Mouse (Mus musculus): ENCODE data around the gene Mid1. TPM values are rescaled to one million over a fixed set of nuclear protein-coding genes. Genes with fewer than 3 reads are reported as not detected.

Gene Mid1
- 16.0 and 16.8 TPM in 2 replicates for polyA plus RNA-seq (2016; fragmentation: Nextera tagmentation; extraction: Ambion mirVana)

DNA sequence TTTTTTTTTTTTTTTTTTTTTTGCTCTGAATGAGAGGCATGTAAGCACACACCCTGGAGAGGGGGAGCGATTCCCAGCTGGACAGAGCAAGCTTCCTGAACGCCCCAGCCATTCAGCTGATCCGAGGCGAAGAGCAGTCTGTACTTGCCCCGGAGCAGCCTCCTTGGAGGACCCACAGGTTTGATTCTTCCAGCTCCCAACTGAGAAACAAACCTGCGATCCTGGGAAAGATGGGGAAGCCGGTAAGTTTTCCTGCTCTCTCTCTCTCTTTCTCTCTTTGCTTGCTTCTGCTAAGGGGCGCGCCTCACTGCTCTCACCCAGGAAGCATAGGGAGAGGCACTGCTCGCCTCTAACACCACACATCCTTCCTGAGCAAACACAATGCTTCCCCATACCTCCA, at the start of gene Mid1:
Gene Mid1, plus strand, starts transcription at position 69 of the 400 bp plus-strand sequence.
- Histone ChIP-seq H3K36me3 (no peaks in the 10 kb centered on the region), H3K9me3 (no peaks in the 10 kb centered on the region), H3K27me3 (ENCODE audit: insufficient read depth, poor library complexity, severe bottlenecking) (peaks cover 50% of the 10 kb centered on the region), H3K4me3 (peak within 1 kb of the TSS; percentile 43), H3K27ac (peak within 1 kb of the TSS; percentile 73), H3K4me1 (replicated peaks) (no peaks in the 10 kb centered on the region)
- DNase-seq (ENCODE audit: low spot score): peak; percentile 16
- WGBS: 21% methylated on average over 10 of the region's 10 CpGs

- H3K27ac ChIP-seq: no peak overlapping the region
- no peak overlapping the region for H3K4me3 ChIP-seq
- no peaks in the 10 kb centered on the region for H3K36me3 ChIP-seq
- no peaks in the 10 kb centered on the region for H3K9me3 ChIP-seq
- H3K27me3 ChIP-seq (ENCODE audit: insufficient read depth, poor library complexity, severe bottlenecking): peaks cover 77% of the 10 kb centered on the region
- H3K4me1 ChIP-seq (replicated peaks): no peaks in the 10 kb centered on the region
- no peak for DNase-seq (ENCODE audit: low spot score)
Measured at GRCm38 (mm10) chrX:169673056-169673455, 11.9 kb upstream of the Mid1 start.

GRCm38 (mm10) chrX:169676313-169676712, 8.7 kb upstream of the Mid1 start:
- no peak for DNase-seq (ENCODE audit: low spot score)
- H3K9me3 ChIP-seq: no peaks in the 10 kb centered on the region
- no peaks in the 10 kb centered on the region for H3K4me1 ChIP-seq (replicated peaks)
- WGBS: 81% methylated on average over 4 of the region's 4 CpGs
- no peak overlapping the region for H3K27ac ChIP-seq
- H3K36me3 ChIP-seq: no peaks in the 10 kb centered on the region
- peaks cover 61% of the 10 kb centered on the region for H3K27me3 ChIP-seq (ENCODE audit: insufficient read depth, poor library complexity, severe bottlenecking)
- no peak overlapping the region for H3K4me3 ChIP-seq

- H3K4me1 ChIP-seq (replicated peaks): no peaks in the 10 kb centered on the region
- peaks cover 56% of the 10 kb centered on the region for H3K27me3 ChIP-seq (ENCODE audit: insufficient read depth, poor library complexity, severe bottlenecking)
- DNase-seq (ENCODE audit: low spot score): no peak
- no peaks in the 10 kb centered on the region for H3K36me3 ChIP-seq
- peak overlapping the region; percentile 73; the same call in 1 of the 2 replicates for H3K27ac ChIP-seq
- 50% methylated on average over 8 of the region's 8 CpGs for WGBS
- H3K9me3 ChIP-seq: no peaks in the 10 kb centered on the region
- peak overlapping the region; percentile 43 for H3K4me3 ChIP-seq
Measured at GRCm38 (mm10) chrX:169685731-169686130, 732 bp downstream of the Mid1 start.

GRCm38 (mm10) chrX:169691217-169691616, 6.2 kb downstream of the Mid1 start:
- DNase-seq (ENCODE audit: low spot score): no peak
- 73% methylated on average over 2 of the region's 2 CpGs for WGBS
- Histone ChIP-seq H3K4me3 (no peak overlapping the region), H3K36me3 (no peaks in the 10 kb centered on the region), H3K27me3 (ENCODE audit: insufficient read depth, poor library complexity, severe bottlenecking) (peaks cover 82% of the 10 kb centered on the region), H3K27ac (no peak overlapping the region), H3K4me1 (replicated peaks) (no peaks in the 10 kb centered on the region), H3K9me3 (no peaks in the 10 kb centered on the region)

GRCm38 (mm10) chrX:169691675-169692074, 6.7 kb downstream of the Mid1 start:
- no peak for DNase-seq (ENCODE audit: low spot score)
- H3K4me3 ChIP-seq: no peak overlapping the region
- H3K9me3 ChIP-seq: no peaks in the 10 kb centered on the region
- H3K4me1 ChIP-seq (replicated peaks): no peaks in the 10 kb centered on the region
- WGBS: 78% methylated on average over 2 of the region's 2 CpGs
- H3K36me3 ChIP-seq: no peaks in the 10 kb centered on the region
- peaks cover 82% of the 10 kb centered on the region for H3K27me3 ChIP-seq (ENCODE audit: insufficient read depth, poor library complexity, severe bottlenecking)
- no peak overlapping the region for H3K27ac ChIP-seq

DNA sequence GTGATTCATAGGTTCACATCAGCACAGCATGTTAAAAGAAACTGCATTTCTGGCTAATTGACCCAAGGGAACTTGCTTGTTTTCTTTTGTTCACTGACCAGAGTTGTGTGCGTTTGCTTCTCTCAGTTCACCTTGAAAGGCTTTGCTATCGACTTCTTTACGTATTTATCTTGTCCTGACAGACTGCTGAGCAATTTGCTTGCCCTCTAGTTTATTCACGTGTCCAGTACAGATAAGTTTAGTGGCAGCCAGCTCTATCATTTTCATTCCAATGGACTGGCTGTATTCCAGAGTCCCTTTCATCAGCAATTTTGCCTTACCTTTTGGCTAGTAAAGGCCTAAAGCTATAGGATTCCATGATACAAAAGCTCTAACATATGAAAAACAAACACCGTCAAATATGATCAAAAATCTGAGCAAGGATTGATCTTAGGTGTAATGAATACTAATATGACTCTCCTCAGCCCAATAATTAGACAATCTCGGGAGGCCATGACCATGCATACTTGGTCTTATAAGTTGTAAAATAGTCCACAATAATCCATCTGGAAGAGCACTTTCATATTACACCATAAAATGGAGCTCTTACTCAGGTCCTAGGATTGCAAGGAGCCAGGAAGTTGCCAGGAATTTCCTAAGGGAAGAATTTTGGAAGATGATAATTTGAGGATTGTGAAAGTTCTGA, 7.4 kb downstream of the Mid1 start:
- Histone ChIP-seq H3K4me3 (no peak overlapping the region), H3K4me1 (replicated peaks) (no peaks in the 10 kb centered on the region), H3K27me3 (ENCODE audit: insufficient read depth, poor library complexity, severe bottlenecking) (peaks cover 78% of the 10 kb centered on the region), H3K36me3 (no peaks in the 10 kb centered on the region), H3K9me3 (no peaks in the 10 kb centered on the region), H3K27ac (no peak overlapping the region)
- no peak for DNase-seq (ENCODE audit: low spot score)
- 78% methylated on average over 6 of the region's 6 CpGs for WGBS

DNA sequence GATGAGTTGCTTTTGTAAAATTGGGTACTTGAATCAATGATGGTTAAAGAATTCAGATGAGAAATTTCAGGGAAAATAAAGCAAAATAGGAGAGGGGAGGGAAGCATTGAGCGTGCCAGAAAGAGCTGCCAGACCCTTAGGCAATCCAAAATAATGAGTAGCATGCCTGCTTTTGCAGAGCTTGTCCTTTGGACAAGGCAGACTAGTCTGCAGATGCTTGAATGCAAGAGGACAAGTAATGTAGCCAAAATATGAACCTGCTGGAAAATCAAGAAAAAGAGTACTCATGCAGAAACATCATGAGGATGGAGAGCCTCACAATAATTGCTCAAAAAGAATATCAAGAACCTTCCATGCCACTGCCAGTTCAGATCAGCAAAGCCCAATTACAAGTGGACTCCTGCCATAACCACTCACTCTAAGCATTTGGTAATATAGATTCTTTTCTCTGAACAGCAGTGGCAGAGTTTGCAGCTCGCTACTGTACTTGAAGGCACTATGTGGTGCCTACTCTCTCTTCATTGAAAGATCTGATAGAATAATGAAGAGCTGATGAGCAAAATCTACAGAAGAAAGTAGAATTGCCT, 19.1 kb downstream of the Mid1 start:
- no peak overlapping the region for H3K27ac ChIP-seq
- H3K4me3 ChIP-seq: no peak overlapping the region
- H3K27me3 ChIP-seq (ENCODE audit: insufficient read depth, poor library complexity, severe bottlenecking): peaks cover 88% of the 10 kb centered on the region
- no peaks in the 10 kb centered on the region for H3K4me1 ChIP-seq (replicated peaks)
- H3K36me3 ChIP-seq: no peaks in the 10 kb centered on the region
- 88% methylated on average over 2 of the region's 2 CpGs for WGBS
- H3K9me3 ChIP-seq: no peaks in the 10 kb centered on the region
- no peak for DNase-seq (ENCODE audit: low spot score)

DNA sequence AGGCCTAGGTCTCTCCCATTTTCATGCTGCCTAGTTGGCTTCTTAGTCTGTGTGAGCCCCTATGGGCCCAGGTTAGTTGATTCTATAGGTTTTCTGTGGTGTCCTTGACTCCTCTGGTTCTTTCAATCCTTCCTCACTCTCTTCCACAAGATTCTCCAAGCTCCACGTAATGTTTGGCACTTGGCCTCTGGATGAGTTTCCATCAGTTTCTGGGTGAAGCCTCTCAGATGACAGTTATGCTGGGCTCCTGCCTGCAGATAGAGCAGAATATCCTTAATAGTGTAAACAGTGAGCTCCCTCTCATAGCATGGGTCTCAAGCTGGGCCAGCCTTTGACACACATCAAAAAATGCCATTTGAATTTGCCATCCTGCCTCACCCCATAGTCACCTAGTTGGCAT, 38.5 kb downstream of the Mid1 start:
- Histone ChIP-seq H3K27me3 (ENCODE audit: insufficient read depth, poor library complexity, severe bottlenecking) (peaks cover 52% of the 10 kb centered on the region), H3K36me3 (no peaks in the 10 kb centered on the region), H3K4me1 (replicated peaks) (no peaks in the 10 kb centered on the region), H3K27ac (no peak overlapping the region), H3K4me3 (no peak overlapping the region), H3K9me3 (no peaks in the 10 kb centered on the region)
- WGBS: 83% methylated on average over 1 of the region's 1 CpGs
- no peak for DNase-seq (ENCODE audit: low spot score)

GRCm38 (mm10) chrX:169735387-169735969, 50.5 kb downstream of the Mid1 start:
- peaks cover 65% of the 10 kb centered on the region for H3K27me3 ChIP-seq (ENCODE audit: insufficient read depth, poor library complexity, severe bottlenecking)
- DNase-seq (ENCODE audit: low spot score): peak; percentile 2
- peaks cover 5% of the 10 kb centered on the region; the same call in 1 of the 2 replicates for H3K4me1 ChIP-seq (replicated peaks)
- no peaks in the 10 kb centered on the region for H3K9me3 ChIP-seq
- 54% methylated on average over 3 of the region's 3 CpGs for WGBS
- no peak overlapping the region for H3K27ac ChIP-seq
- no peak overlapping the region for H3K4me3 ChIP-seq
- H3K36me3 ChIP-seq: no peaks in the 10 kb centered on the region

GRCm38 (mm10) chrX:169758001-169758400, 73.0 kb downstream of the Mid1 start:
- peaks cover 54% of the 10 kb centered on the region for H3K27me3 ChIP-seq (ENCODE audit: insufficient read depth, poor library complexity, severe bottlenecking)
- no peak overlapping the region for H3K27ac ChIP-seq

DNA sequence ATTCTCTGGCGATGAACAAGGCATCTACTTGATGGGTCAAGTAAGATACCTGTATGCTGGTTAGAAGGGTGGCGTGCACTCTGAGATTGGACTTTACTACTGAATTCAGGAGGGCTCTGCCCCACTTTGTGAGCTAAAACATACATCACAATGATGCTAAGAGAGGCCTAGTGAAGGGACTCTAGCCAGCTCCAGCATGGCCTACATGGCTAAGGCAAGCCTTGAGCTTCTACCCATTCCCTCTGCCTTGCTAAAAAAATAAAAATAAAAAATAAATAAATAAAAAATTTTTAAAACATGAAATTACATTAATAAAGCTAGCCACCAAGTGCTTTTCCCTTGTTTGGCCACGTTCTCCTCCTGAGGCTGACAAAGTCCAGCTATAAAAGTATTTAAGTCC, 94.5 kb downstream of the Mid1 start, which contains the start of gene 4933400A11Rik:
Gene 4933400A11Rik, minus strand, starts transcription at position 101 of the 400 bp plus-strand sequence.
- H3K36me3 ChIP-seq: no peaks in the 10 kb centered on the region
- H3K27ac ChIP-seq: no peak within 1 kb of the TSS
- WGBS: 90% methylated on average over 3 of the region's 3 CpGs
- H3K4me1 ChIP-seq (replicated peaks): no peaks in the 10 kb centered on the region
- DNase-seq (ENCODE audit: low spot score): no peak
- no peaks in the 10 kb centered on the region for H3K9me3 ChIP-seq
- no peak within 1 kb of the TSS for H3K4me3 ChIP-seq
- peaks cover 54% of the 10 kb centered on the region for H3K27me3 ChIP-seq (ENCODE audit: insufficient read depth, poor library complexity, severe bottlenecking)

More at GRCm38 (mm10) chrX:169758001-169758400, 73.0 kb downstream of the Mid1 start:
- no peaks in the 10 kb centered on the region for H3K36me3 ChIP-seq
- no peaks in the 10 kb centered on the region for H3K9me3 ChIP-seq
- 87% methylated on average over 3 of the region's 3 CpGs for WGBS
- no peak for DNase-seq (ENCODE audit: low spot score)
- H3K4me1 ChIP-seq (replicated peaks): no peaks in the 10 kb centered on the region
- no peak overlapping the region for H3K4me3 ChIP-seq

DNA sequence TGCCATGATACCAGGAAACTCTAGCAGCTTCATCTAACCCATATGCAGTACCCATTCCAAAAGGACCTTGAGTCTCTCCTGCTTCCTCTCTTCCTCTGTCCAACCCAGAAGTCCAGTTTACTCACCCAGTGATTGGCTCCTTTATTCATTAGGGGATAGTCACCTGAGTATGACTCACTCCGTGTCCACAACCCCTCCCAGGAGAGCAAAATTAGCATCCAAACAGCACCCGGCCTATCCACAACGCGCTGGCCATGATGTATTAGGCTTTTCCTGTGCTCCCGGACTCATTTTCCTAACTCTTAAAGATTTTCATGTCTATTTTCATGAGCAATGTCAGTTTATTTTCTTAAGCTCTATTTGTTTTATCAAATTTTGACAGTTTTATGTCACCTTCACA, 104.7 kb downstream of the Mid1 start:
- Histone ChIP-seq H3K27me3 (ENCODE audit: insufficient read depth, poor library complexity, severe bottlenecking) (peaks cover 17% of the 10 kb centered on the region), H3K4me1 (replicated peaks) (0 out of 2 replicates have a peak, but pooled peaks cover 7% of the 10 kb centered on the region), H3K36me3 (no peaks in the 10 kb centered on the region), H3K4me3 (no peak overlapping the region), H3K9me3 (no peaks in the 10 kb centered on the region), H3K27ac (no peak overlapping the region)
- DNase-seq (ENCODE audit: low spot score): no peak
- 84% methylated on average over 5 of the region's 5 CpGs for WGBS
